Mouse (Mus musculus): ENCODE results near the gene Cd3d.
"Not testable (repeated sequence)": the region's sequence is repeated elsewhere in the genome, so short reads cannot be mapped to it uniquely, and the experiment has no call there.

Gene Cd3d

GRCm38 (mm10) chr9:44981676-44982075 is at the start of gene Cd3d:
Cd3d (plus strand) TSS chr9:44981786.
- DNase-seq (ENCODE audit: low spot score), result no peak

GRCm38 (mm10) chr9:44941756-44942155 is 39.8 kb upstream of the Cd3d start:
- DNase-seq (ENCODE audit: low spot score), result no peak

DNA sequence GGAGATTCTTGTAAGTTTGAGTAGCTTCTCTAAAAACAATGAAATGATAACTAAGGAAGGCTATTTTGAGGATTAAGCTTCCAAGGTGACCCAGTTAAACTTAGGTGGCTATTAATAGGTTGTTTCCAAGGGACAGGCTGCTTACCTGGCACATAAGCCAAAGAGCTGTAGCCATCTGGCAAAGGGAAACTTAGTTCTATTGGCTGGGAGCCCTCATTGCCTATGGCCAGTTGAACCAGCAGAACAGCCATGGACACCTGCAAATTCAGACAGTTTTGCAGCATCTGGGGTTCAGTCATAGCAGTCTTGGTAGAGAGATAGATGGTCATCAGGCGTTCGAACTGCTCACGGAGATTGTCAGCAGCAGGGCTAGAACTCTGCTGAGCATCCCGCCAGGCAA is 39.2 kb upstream of the Cd3d start:
- no peak for DNase-seq (ENCODE audit: low spot score)

GRCm38 (mm10) chr9:44946185-44946695 is 35.3 kb upstream of the Cd3d start:
- no peak for DNase-seq (ENCODE audit: low spot score)

DNA sequence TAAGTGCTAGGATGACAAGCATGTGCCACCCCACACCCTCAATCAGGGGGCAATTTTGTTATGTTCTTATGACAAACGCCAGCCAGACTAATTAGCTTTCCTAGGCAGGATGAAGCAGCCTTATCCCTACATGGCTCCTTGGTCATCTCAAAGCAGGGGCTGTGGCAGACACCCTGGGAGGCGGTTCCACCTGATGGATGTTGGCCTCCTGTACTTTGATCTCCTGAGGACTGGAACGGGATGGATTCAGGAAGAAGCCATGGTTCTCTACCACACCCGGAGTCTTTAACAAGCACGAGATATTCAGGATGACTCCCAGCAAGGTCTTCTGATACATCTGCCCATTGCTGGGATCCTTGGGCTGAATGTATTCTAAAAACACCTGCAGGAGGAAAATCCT is 33.8 kb upstream of the Cd3d start:
- DNase-seq (ENCODE audit: low spot score), result no peak

DNA sequence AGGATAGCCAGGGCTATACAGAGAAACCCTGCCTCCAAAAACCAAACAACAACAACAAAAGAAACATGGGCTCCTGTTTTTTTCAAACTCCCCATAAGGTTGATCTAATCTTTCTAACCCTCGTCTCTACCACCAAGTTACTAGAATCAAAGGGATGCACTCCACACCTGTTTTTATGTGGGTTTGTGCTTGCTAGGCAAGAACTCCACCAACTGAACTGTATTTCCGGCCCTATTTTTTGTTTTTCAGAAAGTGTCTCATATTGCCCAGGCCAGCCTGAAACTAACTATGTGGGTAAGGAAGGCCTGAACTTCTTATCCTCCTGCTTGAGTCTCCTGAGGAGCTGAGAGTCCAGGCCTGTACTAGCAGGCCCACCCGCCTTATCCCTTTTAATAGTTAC is 27.2 kb upstream of the Cd3d start:
- DNase-seq (ENCODE audit: low spot score), result no peak

GRCm38 (mm10) chr9:44965126-44965832 is 16.3 kb upstream of the Cd3d start, which contains the start of gene Ube4a:
Ube4a (minus strand) TSS chr9:44965600.
- peak; percentile 99 for DNase-seq (ENCODE audit: low spot score)

DNA sequence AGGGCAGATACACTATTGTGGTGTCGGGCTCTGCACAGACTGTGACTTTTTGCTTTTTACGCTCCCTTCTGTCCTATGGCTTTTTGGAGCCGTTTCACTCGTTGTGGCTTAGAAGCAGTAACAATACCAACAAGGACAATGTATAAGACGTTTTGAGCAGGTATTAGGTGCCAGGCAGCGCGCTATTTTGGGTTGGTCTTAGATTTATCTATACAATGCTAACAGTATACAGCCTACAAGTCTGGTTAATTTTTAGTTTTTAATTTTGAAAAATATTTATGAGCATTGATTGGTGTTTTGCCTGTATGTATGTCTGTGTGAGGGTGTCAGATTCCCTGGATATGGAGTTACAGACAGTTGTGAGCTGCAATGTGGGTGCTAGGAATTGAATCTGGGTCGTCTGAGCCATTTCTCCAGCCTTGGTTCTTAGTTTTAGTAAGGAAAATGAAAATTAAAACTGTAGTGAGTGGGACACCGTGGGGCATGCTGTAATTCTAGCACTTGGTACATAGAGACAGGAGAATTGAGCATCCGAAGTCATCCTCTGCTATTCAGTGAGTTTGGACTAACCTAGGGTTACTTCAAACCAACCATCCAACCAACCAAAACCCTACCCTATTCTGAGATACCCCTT is 15.6 kb upstream of the Cd3d start:
- no peak for DNase-seq (ENCODE audit: low spot score)

DNA sequence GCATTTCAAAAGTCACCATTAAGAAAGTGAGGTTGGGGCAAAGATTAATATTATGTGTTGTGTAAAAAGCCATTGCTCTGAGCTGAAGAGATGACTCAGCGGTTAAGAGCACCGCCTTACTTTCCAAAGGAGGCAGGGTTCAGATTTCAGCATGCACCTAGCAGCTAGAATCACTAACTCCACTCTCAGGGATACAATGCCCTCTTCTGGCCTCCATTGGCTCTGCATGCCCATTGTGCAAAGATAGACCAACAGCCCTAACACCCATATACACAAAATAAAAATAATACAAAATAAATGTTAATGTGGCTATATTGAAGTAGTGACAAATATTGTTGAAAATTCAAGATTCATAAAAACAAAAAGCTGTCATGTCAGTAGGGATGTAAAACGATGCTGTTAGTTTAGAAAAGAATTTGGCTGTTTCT is 14.8 kb upstream of the Cd3d start:
- peak; percentile 79 for DNase-seq (ENCODE audit: low spot score)

GRCm38 (mm10) chr9:44967763-44968162 is 13.8 kb upstream of the Cd3d start:
- not testable (repeated sequence) for DNase-seq (ENCODE audit: low spot score)

DNA sequence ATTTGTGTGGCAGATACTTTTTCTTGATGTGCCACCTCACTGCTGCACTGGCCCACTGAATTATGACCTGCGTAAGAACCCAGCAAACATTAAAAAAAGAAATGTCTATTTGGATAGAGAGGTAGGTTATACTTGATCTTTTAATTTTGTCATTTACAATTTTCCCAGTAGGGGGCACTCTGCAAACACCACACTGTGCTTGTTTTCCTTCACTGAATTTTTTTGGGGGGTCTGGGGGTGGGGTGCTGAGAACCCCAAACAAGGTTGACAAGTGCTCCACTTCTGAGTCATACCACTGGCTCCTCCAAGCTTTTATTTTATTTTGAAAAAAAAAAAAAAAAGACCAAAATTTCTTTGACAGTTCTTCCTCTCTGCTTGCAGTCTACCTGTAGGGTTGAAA is 12.1 kb upstream of the Cd3d start:
- no peak for DNase-seq (ENCODE audit: low spot score)

- DNase-seq (ENCODE audit: low spot score), result no peak
Measured at GRCm38 (mm10) chr9:44977813-44978212, 3.8 kb upstream of the Cd3d start.

GRCm38 (mm10) chr9:44979806-44980205 is 1.8 kb upstream of the Cd3d start:
- DNase-seq (ENCODE audit: low spot score), result no peak

GRCm38 (mm10) chr9:44980242-44980641 is 1.3 kb upstream of the Cd3d start, which contains the start of gene Cd3g:
Cd3g (minus strand) TSS chr9:44980431.
- no peak for DNase-seq (ENCODE audit: low spot score)

DNA sequence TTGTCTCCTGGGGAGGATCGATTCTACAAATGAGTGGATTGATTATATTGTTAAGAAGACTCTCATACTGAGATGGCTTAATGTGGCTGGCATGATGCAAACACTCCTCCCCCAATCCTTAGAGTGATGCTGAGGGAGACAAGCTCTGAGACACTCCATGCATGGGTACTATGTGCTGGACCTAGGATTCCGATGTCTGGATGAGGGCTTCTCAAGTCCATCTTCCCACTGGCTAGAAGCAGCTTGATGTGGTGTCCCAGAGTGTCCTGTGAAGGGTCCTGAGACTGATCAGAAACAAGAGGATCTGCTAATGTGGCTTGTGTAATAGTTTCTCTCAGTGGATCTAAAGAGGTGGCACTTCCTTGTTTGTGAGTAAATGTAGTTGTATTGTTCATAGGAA is 482 bp upstream of the Cd3d start:
- DNase-seq (ENCODE audit: low spot score), result no peak

- no peak for DNase-seq (ENCODE audit: low spot score)
Measured at GRCm38 (mm10) chr9:44982081-44982480, 495 bp downstream of the Cd3d start.

DNA sequence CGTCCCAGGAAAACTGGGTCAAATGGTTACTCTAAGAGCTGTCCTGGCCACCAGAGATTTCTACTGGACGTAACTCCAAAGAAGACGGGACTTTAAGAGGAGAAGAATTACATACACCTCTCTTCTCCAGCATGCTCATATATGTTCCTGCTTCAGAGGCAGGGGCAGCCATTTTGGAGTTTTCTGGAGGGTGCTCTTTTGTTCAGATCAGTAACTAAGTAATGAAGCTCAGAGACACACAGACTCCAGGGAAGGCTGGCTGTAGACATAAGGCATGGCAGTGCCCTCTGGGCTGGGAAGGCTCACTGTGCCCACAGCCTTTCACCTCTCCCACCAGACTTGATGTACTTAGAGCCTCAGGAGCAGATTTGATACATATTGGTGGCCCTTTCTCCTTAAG is 945 bp downstream of the Cd3d start:
- no peak for DNase-seq (ENCODE audit: low spot score)

DNA sequence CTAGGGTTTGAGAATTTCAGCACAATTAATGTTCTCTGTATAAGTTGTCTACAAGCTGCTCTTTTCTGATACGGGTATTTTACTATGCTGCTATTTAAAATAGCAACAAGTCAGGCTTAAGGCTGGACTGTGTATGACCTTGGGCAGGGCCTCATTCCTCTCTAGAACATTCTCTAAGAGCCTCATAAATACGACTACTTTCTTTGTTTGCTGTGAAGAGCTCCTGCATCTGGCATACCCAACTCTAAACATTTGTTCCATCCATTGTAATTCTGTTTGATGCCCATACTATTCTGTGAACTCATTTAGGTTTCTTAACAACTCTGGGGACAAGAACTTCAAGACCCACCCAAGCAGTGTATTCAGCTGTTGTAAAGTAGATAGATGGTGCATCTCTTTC is 1.4 kb downstream of the Cd3d start:
- DNase-seq (ENCODE audit: low spot score), result no peak

GRCm38 (mm10) chr9:44985721-44986161 is 4.2 kb downstream of the Cd3d start:
- no peak for DNase-seq (ENCODE audit: low spot score)

DNA sequence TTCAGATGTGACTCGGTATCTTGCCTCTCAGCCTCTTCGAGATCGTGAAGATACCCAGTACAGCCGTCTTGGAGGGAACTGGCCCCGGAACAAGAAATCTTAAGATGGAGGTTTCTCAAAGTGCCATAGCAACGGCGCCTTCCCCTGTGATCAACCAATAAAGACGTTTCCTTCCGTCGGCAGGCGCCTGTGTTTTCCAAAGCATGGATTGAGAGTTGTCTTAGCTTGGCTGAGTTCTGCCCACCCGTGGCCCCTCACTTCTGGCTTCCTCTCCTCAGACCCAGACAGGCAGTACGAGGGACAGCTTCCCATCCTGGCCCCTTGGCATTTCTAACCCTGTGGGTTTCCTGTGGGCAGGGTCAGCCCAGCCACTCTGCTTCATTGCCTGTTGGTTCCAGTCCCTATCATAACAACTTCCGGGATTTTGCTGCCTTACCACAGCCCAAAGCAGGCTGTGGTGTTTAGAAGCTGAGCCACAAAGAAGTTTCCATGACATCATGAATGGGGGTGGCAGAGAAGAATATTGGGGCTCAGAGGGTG is 4.7 kb downstream of the Cd3d start:
- no peak for DNase-seq (ENCODE audit: low spot score)

- no peak for DNase-seq (ENCODE audit: low spot score)
Measured at GRCm38 (mm10) chr9:44986976-44987375, 5.4 kb downstream of the Cd3d start.

GRCm38 (mm10) chr9:44991821-44992220 is 10.2 kb downstream of the Cd3d start:
- no peak for DNase-seq (ENCODE audit: low spot score)

GRCm38 (mm10) chr9:44992271-44992670 is 10.7 kb downstream of the Cd3d start:
- no peak for DNase-seq (ENCODE audit: low spot score)

All from testis, postnatal 10 days (tissue).